Mouse (Mus musculus): Measurements from ENCODE around the gene Clec12b.

GRCm38 (mm10) chr6:129369374-129370132 lies 16.1 kb downstream of the Clec12b start:
- TF ChIP-seq POLR2A (IDR thresholded peaks at IDR 0.05; ENCODE audit: low read depth, low read length): no peak
- TF ChIP-seq CTCF (conservative IDR thresholded peaks at IDR 0.05; ENCODE audit: insufficient read depth, insufficient read length, low read depth, low read length): no peak

Data from kidney, adult 2 months (tissue).